Mouse (Mus musculus) limb, embryonic 14.5 days (tissue): ENCODE data around the gene Cdkn1a. TPM values are rescaled to one million over a fixed set of nuclear protein-coding genes. Genes with fewer than 3 reads are reported as not detected.
"Not testable (repeated sequence)": the region's sequence is repeated elsewhere in the genome, so short reads cannot be mapped to it uniquely, and the experiment has no call there.

ENCODE experiments used
- ATAC-seq: fragments of 200-750 bp; cut with Nextera tagmentation; 2 replicates; pipeline ENCODE4 v1.8.0; 2017; ENCODE audit warnings: low read depth, moderate number of reproducible peaks, moderate TSS enrichment; ENCODE audit not compliant: low FRiP score
- DNase-seq: peaks from one replicate; pipeline ENCODE4 v3.0.0-alpha.2; 2015; ENCODE audit warnings: low spot score
- H3K27ac ChIP-seq: fragments of 300-500 bp; sonication (generic); replicated peaks from 2 replicates; pipeline ENCODE4 v1.5.1; 2014; ENCODE audit warnings: low read depth, mild to moderate bottlenecking, low read length, moderate library complexity, mixed read lengths
- H3K27me3 ChIP-seq: fragments of 300-500 bp; sonication (generic); 2 replicates; pipeline ENCODE4 v1.6.1; 2014; ENCODE audit warnings: low read length, mixed read lengths; ENCODE audit not compliant: control insufficient read depth, insufficient read depth
- H3K36me3 ChIP-seq: fragments of 300-500 bp; sonication (generic); 2 replicates; pipeline ENCODE4 v1.6.1; 2014; ENCODE audit warnings: mild to moderate bottlenecking, low read length, moderate library complexity, mixed read lengths; ENCODE audit not compliant: control insufficient read depth, insufficient read depth
- H3K4me1 ChIP-seq: fragments of 300-500 bp; sonication (generic); 2 replicates; pipeline ENCODE4 v1.6.1; 2014; ENCODE audit warnings: antibody characterized with exemption, low read length, mixed read lengths; ENCODE audit not compliant: control insufficient read depth, insufficient read depth
- H3K4me2 ChIP-seq: fragments of 300-500 bp; sonication (generic); replicated peaks from 2 replicates; pipeline ENCODE4 v1.6.1; 2014; ENCODE audit warnings: low read depth, mild to moderate bottlenecking, low read length, moderate library complexity; ENCODE audit not compliant: severe bottlenecking
- H3K4me3 ChIP-seq: fragments of 300-500 bp; sonication (generic); replicated peaks from 2 replicates; pipeline ENCODE4 v1.5.1; 2014; ENCODE audit warnings: low read length
- H3K9ac ChIP-seq: fragments of 300-500 bp; sonication (generic); 2 replicates; pipeline ENCODE4 v1.6.1; 2014; ENCODE audit warnings: mild to moderate bottlenecking, low read depth, low read length, moderate library complexity; ENCODE audit not compliant: severe bottlenecking
- H3K9me3 ChIP-seq: fragments of 300-500 bp; sonication (generic); 2 replicates; pipeline ENCODE4 v1.6.1; 2016; ENCODE audit warnings: low read length; ENCODE audit not compliant: control insufficient read depth
- POLR2A ChIP-seq: fragments of 200-500 bp; IDR thresholded peaks from 2 replicates; pipeline ENCODE4 v1.8.0; 2012; ENCODE audit warnings: inconsistent platforms, mild to moderate bottlenecking, moderate library complexity, borderline replicate concordance; ENCODE audit not compliant: insufficient read depth, insufficient read length; ENCODE audit errors: extremely low read depth
- WGBS: fragments of 180-500 bp; shearing (Covaris S2); extraction: QIAGEN DNeasy Blood & Tissue Kit; methylation state at CpG from one replicate; pipeline ENCODE4 v1.1.7; 2014; 5-methylcytosine and 5-hydroxymethylcytosine counted together
- polyA plus RNA-seq, 2 experiments: library from polyadenylated mRNA; depleted of rRNA in 1 of 2; stranded (reverse) in 1 of 2; unstranded in 1 of 2; fragments of >200 nt; fragmentation: Nextera tagmentation in 1 of 2; extraction: Ambion mirVana in 1 of 2; gene quantifications; 2 replicates each; pipeline versions ENCODE4 v1.2.1 to v1.2.3; 2012 to 2014

The Cdkn1a gene
- polyA plus RNA-seq (2012; rRNA removed) (61.6 and 63.6 TPM in 2 replicates), polyA plus RNA-seq (2014; fragmentation: Nextera tagmentation; extraction: Ambion mirVana) (114 and 164 TPM in 2 replicates)

- no peak within 1 kb of the TSS for H3K4me3 ChIP-seq
- H3K9me3 ChIP-seq, result no peaks in the 10 kb centered on the region
- DNase-seq (no peak), ATAC-seq (no peak)
- no peak within 1 kb of the TSS for H3K27ac ChIP-seq
- no peak for TF ChIP-seq POLR2A
- no peak within 1 kb of the TSS for H3K9ac ChIP-seq
- H3K4me2 ChIP-seq, result no peak within 1 kb of the TSS
- H3K27me3 ChIP-seq, result peaks cover 13% of the 10 kb centered on the region; the same call in 1 of the 2 replicates
- peaks cover 17% of the 10 kb centered on the region for H3K4me1 ChIP-seq
- H3K36me3 ChIP-seq, result no peaks in the 10 kb centered on the region
- WGBS, result 68% methylated on average over 3 of the region's 3 CpGs
Observed at GRCm38 (mm10) chr17:29090776-29091175, at the start of gene Cdkn1a. TSS of gene Cdkn1a (plus strand) at chr17:29090976.

GRCm38 (mm10) chr17:29041632-29042031 lies 49.1 kb upstream of the Cdkn1a start:
- H3K27me3 ChIP-seq, H3K4me3 ChIP-seq, DNase-seq, H3K27ac ChIP-seq, H3K9me3 ChIP-seq, ATAC-seq, H3K4me1 ChIP-seq, H3K4me2 ChIP-seq, H3K9ac ChIP-seq: not testable (repeated sequence)
- peaks cover 91% of the 10 kb centered on the region for H3K36me3 ChIP-seq
- 89% methylated on average over 3 of the region's 3 CpGs for WGBS

- H3K4me1 ChIP-seq, result peaks cover 3% of the 10 kb centered on the region; the same call in 1 of the 2 replicates
- no peak overlapping the region for H3K4me3 ChIP-seq
- no peaks in the 10 kb centered on the region for H3K9me3 ChIP-seq
- ATAC-seq (no peak), DNase-seq (no peak)
- no peaks in the 10 kb centered on the region for H3K27me3 ChIP-seq
- peaks cover 90% of the 10 kb centered on the region for H3K36me3 ChIP-seq
- no peak for TF ChIP-seq POLR2A
- no peak overlapping the region for H3K27ac ChIP-seq
- no peak overlapping the region for H3K4me2 ChIP-seq
- no peak overlapping the region for H3K9ac ChIP-seq
Observed at GRCm38 (mm10) chr17:29042569-29042968, 48.2 kb upstream of the Cdkn1a start.

DNA sequence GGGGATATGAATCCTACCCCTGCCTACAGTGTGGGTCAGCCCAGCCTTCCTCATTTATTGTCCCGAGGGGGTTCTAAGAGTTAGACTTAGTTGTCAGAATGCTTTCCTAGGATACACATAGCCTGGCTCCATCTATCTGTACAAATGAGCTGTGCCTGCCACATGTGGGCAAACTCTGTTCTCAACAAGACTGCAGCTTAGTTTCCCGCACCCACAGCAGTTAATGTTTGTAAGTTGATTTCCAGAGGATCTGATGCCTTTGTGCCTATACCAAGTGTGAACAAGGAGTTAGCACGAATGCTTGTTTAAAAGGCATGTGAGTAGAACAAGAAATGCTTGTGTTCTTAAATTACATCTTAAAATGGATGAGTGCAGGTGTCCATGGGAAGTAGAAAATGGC lies 47.2 kb upstream of the Cdkn1a start:
- Histone ChIP-seq H3K36me3 (peaks cover 82% of the 10 kb centered on the region), H3K27me3 (no peaks in the 10 kb centered on the region), H3K4me3 (no peak overlapping the region), H3K4me1 (peaks cover 3% of the 10 kb centered on the region; the same call in 1 of the 2 replicates), H3K4me2 (no peak overlapping the region), H3K27ac (no peak overlapping the region), H3K9me3 (no peaks in the 10 kb centered on the region), H3K9ac (no peak overlapping the region)
- 85% methylated on average over 3 of the region's 3 CpGs for WGBS
- no peak for TF ChIP-seq POLR2A
- no peak for DNase-seq
- no peak for ATAC-seq

GRCm38 (mm10) chr17:29044146-29044924 lies 46.4 kb upstream of the Cdkn1a start:
- WGBS, result 85% methylated on average over 6 of the region's 6 CpGs

More at GRCm38 (mm10) chr17:29044146-29044924, 46.4 kb upstream of the Cdkn1a start:
- H3K4me2 ChIP-seq, result no peak overlapping the region
- H3K9ac ChIP-seq, result no peak overlapping the region
- TF ChIP-seq POLR2A, result no peak
- no peaks in the 10 kb centered on the region for H3K9me3 ChIP-seq
- ATAC-seq, result no peak
- peaks cover 3% of the 10 kb centered on the region; the same call in 1 of the 2 replicates for H3K4me1 ChIP-seq
- DNase-seq, result no peak
- H3K4me3 ChIP-seq, result no peak overlapping the region
- no peaks in the 10 kb centered on the region for H3K27me3 ChIP-seq
- no peak overlapping the region for H3K27ac ChIP-seq
- peaks cover 75% of the 10 kb centered on the region for H3K36me3 ChIP-seq
